Mouse (Mus musculus) left cerebral cortex, postnatal 36 days (tissue): ENCODE measurements around the gene Atp2b2. TPM values are rescaled to one million over a fixed set of nuclear protein-coding genes. Genes with fewer than 3 reads are reported as not detected.

Source experiments
- DNase-seq, 2 experiments: peaks; one replicate each; pipeline ENCODE4 v3.0.0; 2021 to 2022; ENCODE audit warnings: low spot score in 2 of 2, mixed read lengths in 1 of 2
- intact Hi-C: fragments of 180-260 bp; cut with DNase I; formaldehyde crosslinking; loops from one replicate; pipeline ENCODE4 v1.15.1; 2025
- total RNA-seq, 2 experiments: library from RNA; stranded (reverse); gene quantifications; 2 replicates each; pipeline ENCODE4 v1.2.3; 2021

Atp2b2 gene
- total RNA-seq: 100 to 1,000 TPM; 722 to 790 TPM

DNA sequence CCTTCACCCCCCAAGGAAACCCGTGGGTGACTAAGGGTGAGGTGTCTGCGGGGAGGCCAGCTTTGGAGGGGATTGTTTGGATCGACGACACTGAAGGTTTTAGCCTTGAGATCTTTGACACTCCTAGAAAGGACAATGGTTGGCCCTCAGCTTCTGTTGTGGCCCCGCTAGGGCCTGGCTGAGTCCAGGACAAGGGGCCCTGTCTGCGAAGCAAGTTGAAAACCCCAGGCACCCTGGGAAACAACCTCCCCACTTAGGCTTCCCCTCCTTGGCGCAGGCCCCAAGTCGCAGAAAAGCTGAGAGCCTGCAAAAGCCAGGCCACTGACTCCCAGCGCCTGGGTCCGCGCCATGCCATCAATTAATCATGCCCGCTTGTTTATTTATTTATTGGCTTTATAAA lies at the start of gene Atp2b2:
Gene Atp2b2, minus strand, starts transcription at position 282 of the 400 bp plus-strand sequence.
- no peak for DNase-seq
- intact Hi-C loops: loop anchor here (5.0 kb wide), 1 partner anchor 150 kb away; no protein-coding TSS in a partner anchor

DNA sequence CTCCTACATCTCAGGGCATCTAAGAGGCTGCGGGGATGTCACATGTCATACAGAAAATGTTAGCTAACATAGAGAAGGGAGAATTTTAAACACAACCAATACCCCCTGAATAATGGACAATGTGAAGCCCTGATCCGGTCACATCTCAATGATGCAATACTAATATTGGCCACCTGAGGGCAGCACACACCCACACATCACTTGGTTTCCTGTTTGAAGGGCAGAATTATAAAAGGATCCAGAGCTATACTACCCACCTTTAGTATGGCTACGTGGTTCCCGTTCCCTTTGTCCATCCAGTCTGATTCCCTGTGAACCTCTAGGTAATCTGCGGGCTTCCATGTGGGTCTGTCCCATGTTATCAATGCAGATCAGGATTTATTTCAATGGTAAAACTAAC lies 47.2 kb upstream of the Atp2b2 start:
- DNase-seq: peak; percentile 55 to 73
- intact Hi-C loops: loop anchor here (1.0 to 10.0 kb wide), 3 partner anchors 254 to 608 kb away; no protein-coding TSS in a partner anchor

DNA sequence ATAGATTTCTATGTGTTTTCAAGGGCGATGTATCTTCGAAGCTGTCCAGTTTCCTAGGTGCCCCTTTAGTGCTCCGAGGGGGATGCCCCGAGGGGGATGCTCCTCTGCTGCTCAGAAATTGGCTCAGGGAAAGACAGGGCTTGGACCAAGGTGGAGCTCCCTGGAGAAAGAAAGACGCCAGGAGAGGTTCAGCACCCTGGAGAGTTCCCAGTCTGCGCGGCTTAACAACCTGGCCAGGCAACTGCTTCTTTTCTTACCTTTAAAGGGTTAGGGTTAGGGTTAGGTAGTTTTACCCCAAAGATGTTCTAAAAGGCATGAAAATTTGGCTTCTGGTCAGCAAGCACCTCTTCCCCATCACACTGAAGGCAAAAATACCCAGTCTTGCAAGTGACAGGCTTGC lies 44.7 kb upstream of the Atp2b2 start:
- intact Hi-C loops: no loop called here

DNA sequence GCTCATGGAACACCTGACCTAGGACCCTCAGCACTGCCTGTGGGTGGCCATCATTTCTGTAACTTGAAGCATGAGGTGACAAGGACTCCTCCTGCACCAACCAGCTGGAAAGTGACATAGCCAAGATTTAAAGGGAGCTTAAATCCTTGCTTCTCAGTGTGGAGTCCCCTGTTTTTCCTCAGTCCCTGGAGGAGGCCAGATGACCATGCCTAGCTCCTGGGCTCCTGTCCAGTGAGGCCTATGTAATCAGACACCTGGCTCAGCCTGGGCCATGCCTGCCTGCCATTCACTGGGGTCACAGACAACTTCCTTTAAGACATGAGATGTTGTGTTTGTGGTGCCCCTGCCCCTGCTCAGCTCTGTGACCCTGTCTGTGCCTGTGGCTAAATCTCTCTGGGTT lies 36.1 kb upstream of the Atp2b2 start:
- intact Hi-C loops: loop anchor here (10.0 kb wide), 1 partner anchor 254 kb away; no protein-coding TSS in a partner anchor
- no peak for DNase-seq

More for the DNA sequence above, 44.7 kb upstream of the Atp2b2 start:
- no peak for DNase-seq

DNA sequence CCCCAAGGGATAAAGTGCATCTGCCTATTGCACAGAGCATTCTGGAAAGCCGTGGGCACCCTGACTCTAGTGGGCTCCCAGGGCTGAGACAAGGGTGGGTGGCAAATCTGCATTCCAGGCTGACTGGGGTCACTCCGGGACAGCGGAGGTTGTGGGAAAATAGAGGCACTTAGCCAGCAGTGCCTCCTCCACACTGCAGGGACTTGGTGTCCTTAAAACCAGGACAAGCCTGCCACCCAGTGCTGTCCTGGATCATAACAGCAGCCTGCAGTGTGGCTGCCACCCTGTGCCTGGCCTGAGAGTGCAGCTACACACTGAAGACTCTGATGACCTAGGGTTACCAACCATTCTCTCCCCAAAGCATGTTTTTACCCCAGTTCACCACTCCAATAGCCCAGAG lies 34.1 kb upstream of the Atp2b2 start:
- peak; percentile 77 to 84 for DNase-seq
- intact Hi-C loops: loop anchor here (10.0 kb wide), 1 partner anchor 252 kb away; no protein-coding TSS in a partner anchor

DNA sequence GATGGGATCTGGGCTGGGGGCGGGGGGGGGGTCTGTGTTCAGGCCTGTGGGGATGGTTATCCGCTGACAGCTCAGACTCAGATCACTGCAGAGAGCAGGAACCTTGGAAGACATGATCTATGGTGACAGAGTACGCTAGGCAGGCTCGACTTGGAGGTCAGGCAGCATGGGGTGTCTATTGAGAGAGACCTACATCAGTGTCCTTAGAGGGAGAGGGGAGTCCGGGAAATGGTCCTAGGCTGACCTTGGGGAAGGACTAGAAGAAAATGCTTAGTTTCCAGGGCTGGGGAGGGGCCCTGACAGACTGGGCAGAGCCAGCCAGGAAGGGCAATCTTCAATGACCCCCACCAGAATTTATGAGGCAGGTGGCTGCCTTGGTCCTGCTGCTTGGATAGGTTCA lies 33.6 kb upstream of the Atp2b2 start:
- intact Hi-C loops: loop anchor here (10.0 kb wide), 1 partner anchor 251 kb away; no protein-coding TSS in a partner anchor
- no peak for DNase-seq

DNA sequence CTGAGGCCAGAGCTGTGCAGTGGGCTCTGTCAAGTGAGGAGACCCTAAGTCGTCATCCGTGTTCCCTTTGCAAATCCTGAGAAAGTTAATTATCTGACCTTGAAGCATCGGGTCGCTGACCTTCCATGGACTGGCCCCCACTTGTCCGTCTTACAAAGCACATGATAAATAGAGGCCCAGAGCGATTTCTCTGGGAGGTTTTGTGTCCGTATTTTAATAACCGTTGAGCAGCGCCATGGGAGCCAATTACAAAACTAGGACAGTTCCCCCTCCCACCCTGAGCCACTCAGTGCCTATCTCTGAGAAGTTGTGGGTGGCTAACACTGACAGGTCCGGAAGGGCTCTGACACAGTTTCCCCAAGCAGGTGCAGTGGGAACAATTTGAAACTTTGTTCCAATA lies 32.5 kb upstream of the Atp2b2 start:
- no peak for DNase-seq

DNA sequence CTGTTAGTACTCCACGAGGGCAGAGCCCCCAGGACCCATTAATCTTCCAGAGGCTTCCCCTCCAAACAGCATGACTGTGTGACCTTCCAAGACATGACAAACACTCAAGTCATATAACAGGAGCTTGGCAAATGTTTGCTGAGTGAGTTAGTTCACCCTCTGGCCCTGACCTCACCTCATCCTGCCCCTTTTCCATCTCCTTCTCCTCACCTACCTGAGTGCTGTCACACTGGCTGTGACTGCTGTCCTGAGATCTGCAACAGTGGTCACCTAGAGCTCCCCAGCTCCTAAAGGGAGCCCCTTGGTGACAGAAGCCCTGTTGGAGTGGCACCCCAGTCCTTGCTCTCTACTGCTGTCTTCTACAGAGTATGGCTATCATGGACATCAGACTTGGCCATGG lies 31.8 kb upstream of the Atp2b2 start:
- DNase-seq: no peak
- intact Hi-C loops: loop anchor here (2.0 to 10.0 kb wide), 4 partner anchors 37 to 433 kb away; no protein-coding TSS in a partner anchor

More for the DNA sequence above, 32.5 kb upstream of the Atp2b2 start:
- intact Hi-C loops: loop anchor here (2.0 to 10.0 kb wide), 4 partner anchors 38 to 434 kb away; no protein-coding TSS in a partner anchor

DNA sequence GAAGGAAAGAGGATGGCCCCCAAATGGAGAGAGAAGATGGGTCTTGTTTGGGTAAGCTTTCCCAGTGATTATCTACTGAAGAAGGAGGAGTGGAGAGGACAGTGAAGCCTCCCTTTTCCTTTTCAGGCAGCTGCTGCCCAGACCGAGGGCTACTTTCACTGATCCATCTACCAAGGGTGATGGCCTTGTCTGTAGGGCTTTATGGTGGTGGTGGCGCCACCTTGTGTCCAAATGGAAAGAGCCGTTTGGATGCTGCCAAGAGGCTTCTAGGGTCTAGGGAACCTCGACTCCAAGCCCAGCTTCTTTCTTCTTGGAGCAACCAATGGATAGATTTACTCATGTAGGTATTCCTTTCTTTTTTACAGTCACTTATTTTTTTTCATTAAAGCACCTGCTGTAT lies 29.2 kb upstream of the Atp2b2 start:
- intact Hi-C loops: loop anchor here (5.0 to 10.0 kb wide), 2 partner anchors 34 to 247 kb away; no protein-coding TSS in a partner anchor
- peak; percentile 43 to 53 for DNase-seq

DNA sequence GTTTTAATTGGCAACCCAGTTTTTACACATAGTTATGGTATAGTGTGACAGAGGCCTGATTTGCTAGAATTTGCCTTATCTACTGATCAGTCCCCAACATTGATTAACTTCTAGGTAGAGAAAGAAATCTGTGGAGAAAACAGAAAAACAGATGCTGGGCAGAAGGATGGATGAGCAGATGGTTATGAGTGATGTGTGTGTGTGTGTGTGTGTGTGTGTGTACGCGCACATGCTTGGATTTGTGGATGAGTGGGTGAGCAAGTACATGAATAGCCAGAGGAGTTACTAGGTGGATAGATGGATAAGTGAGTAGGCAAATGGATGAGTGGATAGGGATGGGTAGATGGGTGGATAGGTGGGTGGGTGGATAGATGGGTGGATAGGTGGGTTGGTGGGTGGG lies 20.7 kb upstream of the Atp2b2 start:
- intact Hi-C loops: no loop called here
- no peak for DNase-seq

DNA sequence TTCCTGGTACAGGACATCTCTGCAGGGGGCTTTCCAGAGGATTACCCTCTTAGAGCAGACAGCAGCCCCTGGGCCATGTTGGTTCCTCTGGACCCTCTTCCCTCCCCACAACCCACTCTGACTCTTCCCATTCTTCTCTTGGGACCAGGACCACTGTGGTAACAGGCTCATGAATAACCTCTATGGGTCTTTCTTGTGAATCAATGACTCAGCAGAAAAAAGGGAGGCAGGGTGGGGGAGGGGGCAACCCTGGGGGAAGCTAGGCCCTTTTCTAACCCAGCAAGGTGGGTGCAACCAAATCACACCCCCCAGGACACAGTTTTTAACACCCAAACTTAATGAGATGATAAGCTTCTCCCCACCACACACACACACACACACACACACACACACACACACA lies 20.3 kb upstream of the Atp2b2 start:
- intact Hi-C loops: no loop called here
- DNase-seq: no peak

DNA sequence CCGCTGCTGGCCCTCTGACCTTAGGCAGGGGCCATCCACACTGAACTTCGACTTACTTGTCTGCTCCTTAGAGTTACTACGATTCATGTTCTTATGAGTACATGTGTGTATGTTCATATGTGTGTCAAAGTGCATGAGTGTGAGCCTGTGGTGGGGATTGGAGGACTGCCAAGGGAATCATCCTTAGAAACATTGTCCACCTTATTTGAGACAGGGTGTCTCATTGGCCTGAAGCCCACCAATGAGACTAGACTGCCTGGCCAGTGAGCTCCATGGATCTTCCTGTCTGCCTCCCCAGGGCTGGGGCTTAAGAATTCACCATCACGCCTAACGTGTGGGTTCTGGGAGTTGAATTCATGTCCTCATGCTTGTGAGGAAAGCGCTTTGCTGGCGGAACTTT lies 16.8 kb upstream of the Atp2b2 start:
- intact Hi-C loops: no loop called here
- DNase-seq: no peak

DNA sequence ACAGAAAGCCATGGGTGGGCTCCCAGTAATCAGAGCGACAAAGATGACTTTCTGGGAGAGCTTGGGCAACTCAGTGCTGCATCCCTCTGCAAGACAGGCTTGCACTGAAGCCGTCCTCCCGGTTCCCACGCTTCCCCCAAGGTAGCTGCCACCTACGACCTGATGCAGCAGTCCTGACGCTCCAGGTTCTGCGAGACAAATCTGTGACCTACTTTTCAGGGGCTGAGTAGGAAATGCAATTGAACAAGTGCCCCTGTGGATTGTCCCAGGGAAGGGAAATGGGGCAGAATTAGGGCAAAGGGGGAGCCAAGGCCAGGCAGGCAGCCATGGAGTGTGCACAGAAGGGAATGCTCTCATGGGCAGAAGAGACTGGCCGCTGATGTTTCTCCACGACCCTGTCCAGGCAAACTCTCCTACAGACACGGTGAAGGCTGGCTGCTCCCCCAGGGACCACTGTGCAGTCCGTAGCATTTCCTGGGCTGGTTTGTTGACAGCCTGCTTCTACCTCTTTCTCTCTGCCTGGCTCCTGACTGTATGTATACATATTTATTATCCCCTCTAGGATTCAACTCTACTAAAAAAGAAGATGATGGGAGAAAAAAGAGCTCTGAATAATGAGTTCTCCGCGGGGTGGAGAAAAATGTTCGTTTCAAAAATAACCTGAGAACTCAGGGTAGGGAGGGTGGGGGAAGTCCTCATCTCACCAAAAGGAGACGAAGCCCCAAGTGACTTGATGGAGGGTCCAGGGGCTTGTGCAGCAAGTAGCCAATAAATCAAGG lies 15.8 kb upstream of the Atp2b2 start:
- DNase-seq: peak in 1 of 2 experiments; percentile 62
- intact Hi-C loops: no loop called here

DNA sequence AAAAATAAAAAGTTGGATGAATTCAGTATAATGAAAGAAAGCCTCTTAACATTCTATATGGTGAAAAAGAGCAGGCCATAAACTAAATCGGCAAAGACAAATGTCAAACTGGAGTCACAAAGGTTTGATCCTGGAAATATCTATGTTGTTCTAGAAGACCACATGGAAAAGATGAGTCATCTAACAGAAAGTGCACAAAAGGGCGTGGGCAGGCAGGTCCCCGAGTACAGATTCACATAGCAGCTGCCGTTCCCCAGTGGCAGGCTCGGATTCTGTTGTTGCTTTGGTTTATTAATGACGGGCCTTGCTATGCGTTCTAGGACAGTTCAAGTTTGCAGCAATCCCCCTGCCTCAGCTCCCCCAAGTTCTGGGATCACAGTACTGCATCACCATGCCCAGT lies 12.9 kb upstream of the Atp2b2 start:
- peak in 1 of 2 experiments; percentile 7 for DNase-seq
- intact Hi-C loops: no loop called here

DNA sequence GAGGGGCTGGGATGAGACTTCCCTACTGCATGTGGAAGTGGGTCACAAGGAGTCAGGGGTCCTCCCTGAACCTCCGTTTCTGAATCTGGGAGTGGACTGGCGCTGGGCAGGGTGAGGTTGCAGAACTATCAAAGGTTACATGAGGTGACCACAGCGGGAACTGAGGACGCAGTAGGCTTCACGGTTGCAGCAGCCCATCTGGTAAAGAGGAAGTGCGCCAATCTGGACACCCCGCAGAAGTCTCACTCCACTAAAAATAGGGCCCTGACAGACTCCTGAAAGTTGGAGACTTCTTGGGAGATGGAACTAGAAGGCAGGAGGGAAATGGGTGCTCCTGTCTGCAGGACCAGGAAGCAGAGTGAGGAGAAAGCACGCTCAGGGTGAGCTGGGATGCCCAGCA lies 2.5 kb upstream of the Atp2b2 start:
- DNase-seq: peak; percentile 73 to 84
- intact Hi-C loops: loop anchor here (5.0 kb wide), 1 partner anchor 153 kb away; no protein-coding TSS in a partner anchor

DNA sequence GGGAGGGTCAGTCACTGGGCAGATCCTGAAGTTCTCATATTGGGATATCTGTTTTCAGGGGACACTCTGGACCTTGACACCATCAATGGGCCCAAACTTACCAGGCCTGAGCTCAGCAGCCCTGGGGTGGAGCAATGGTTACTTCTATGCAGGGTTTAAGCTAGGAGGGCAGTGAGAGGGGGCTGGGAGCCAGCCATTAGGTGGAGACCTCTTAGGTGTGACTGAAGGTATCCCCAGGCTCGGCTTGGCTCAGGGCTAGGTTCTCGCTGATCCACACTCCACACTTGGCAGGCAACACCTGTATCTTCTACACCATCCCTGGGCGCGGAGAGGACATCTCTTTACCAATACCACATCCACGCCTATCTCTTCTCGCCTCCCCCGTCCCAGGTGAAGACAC lies 423 bp upstream of the Atp2b2 start:
- no peak for DNase-seq
- intact Hi-C loops: loop anchor here (5.0 kb wide), 1 partner anchor 151 kb away; no protein-coding TSS in a partner anchor

DNA sequence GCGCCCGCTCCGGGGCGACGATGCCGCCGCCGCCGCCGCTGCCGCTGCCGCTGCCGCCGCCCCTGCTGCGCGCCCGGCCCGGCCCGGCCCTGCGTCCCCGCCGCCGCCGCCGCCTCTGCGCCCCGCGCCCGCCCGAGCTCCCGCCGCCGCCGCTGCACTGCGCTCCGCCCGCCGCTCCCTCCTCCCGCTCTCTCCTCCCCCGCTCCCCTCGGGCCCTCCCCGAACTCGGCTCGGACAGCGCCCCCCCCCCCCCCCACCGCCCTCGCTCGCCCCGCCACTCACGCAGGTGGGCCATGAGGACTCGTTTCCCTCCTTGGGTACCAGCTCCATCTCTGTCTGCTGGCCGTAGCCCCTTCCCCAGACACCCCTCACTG lies 515 bp downstream of the Atp2b2 start:
- intact Hi-C loops: loop anchor here (5.0 kb wide), 1 partner anchor 150 kb away; no protein-coding TSS in a partner anchor
- no peak for DNase-seq

DNA sequence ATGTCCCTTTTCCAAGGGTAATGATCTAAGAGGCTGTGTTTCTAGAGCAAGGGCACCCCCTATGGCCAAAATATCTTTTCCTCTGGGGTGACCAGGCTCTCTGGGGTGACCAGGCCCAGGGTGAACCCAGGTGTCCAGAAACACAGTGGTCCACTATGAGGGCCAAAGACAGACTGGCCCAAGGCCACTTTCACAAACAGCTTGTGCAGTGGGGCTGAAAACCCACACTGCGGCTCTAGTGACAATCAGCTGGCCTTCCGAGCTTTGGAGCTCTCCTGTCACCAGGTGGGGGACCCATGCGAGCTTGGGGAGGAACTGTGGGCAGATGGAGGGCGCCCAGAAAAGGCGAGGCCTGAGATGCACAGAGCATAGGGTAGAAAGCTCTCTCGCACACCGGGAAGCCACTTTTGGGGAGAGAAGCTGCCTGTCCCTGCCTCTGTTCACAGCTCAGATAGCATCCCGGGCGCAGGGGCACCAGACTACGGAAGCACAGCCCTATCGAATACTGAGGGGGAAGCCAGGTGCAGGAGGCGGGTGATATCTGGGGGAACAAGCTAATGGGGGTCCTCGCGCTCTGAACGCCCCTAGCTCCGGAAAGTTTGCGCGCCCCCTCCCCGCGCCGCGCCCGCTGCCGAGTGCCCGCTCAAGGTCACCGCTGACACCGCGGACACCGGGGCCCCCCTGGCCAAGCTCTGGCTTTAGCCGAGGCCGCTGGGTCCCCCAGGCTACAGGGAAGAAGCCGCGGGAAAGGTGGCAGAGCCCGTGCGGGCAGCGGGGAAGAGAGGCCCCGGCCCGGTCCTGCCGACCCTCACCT lies 1.1 kb downstream of the Atp2b2 start:
- peak in 1 of 2 experiments; percentile 63 for DNase-seq
- intact Hi-C loops: loop anchor here (5.0 kb wide), 1 partner anchor 149 kb away; no protein-coding TSS in a partner anchor

DNA sequence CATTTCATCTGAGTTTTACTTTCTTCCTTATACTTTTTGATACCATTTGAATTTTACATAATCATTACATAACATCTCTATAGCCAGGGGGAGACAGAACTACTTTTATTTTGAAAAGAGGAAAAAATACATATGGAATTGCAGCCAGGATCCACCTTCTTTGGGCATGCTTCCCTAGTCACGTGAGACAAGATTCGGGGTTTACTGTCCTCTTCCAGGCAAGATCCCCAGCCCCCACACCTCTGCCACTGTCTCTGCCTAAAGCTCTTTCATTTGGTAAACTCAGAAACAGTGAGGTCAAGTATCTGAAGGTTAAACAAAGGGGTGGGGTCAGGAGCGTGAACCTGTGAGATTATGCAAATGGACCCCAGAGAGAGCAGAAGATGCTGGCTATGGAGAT lies 6.7 kb downstream of the Atp2b2 start:
- DNase-seq: peak in 1 of 2 experiments; percentile 81
- intact Hi-C loops: loop anchor here (5.0 kb wide), 2 partner anchors 37 to 43 kb away; no protein-coding TSS in a partner anchor

DNA sequence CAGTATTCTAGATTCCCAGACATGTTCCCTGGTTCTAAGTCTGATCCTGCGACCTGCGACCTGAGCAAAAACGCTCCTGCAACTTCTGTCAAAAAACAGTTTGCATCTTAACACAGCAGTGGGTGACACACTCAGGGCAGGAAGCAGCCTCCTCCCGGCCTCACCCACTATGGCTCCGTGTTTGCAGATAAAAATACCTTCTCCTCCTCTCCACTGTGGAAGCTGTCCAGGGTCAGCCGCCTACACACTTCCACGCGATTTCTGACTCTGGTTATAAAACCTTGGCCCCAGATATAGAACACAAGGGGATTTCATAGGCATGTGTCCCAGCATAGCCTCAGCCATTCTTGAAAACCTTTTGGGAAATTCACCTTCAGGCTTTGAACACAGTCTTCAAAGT lies 9.6 kb downstream of the Atp2b2 start:
- DNase-seq: peak; percentile 77 to 84
- intact Hi-C loops: no loop called here
